Mouse (Mus musculus): ENCODE measurements around the gene Cacna2d3. TPM values are rescaled to one million over a fixed set of nuclear protein-coding genes. Genes with fewer than 3 reads are reported as not detected.

Cacna2d3 gene
- total RNA-seq, 1 experiment = 0.40 TPM

GRCm38 (mm10) chr14:28915004-28915403 is 806.7 kb downstream of the Cacna2d3 start:
- no peak overlapping the region for H3K4me3 ChIP-seq (ENCODE audit: insufficient read depth in 1 of 2, low read depth in 1 of 2, low read length in 2 of 2, poor library complexity in 1 of 2, severe bottlenecking in 1 of 2)
- no peak for DNase-seq (ENCODE audit: low read depth, low spot score)
- TF ChIP-seq HCFC1 (IDR thresholded peaks at IDR 0.05; ENCODE audit: borderline replicate concordance, insufficient read depth, low read length) = no peak
- TF ChIP-seq MAFK (IDR thresholded peaks at IDR 0.05; ENCODE audit: insufficient read depth, low read depth, low read length) = no peak
- no peak for TF ChIP-seq CHD2 (IDR thresholded peaks at IDR 0.05; ENCODE audit: low read depth, low read length)
- no peak for TF ChIP-seq ZNF384 (IDR thresholded peaks at IDR 0.05; ENCODE audit: low read depth, low read length)
- TF ChIP-seq ZC3H11A (IDR thresholded peaks at IDR 0.05; ENCODE audit: borderline replicate concordance, low read depth, low read length) = no peak
- H3K9me3 ChIP-seq (ENCODE audit: control insufficient read depth, insufficient read depth, low read depth, low read length) = no peaks in the 10 kb centered on the region
- no peaks in the 10 kb centered on the region for H3K4me1 ChIP-seq (ENCODE audit: control insufficient read depth in 2 of 2, insufficient read depth in 2 of 2, low read length in 2 of 2, poor library complexity in 1 of 2)
- H3K27ac ChIP-seq (ENCODE audit: insufficient read depth, low read depth, low read length, poor library complexity, severe bottlenecking) = no peak overlapping the region
- no peaks in the 10 kb centered on the region for H3K36me3 ChIP-seq (ENCODE audit: control insufficient read depth, insufficient read depth, low read length, poor library complexity, severe bottlenecking)
- in situ Hi-C loops (cut with MboI; ENCODE audit: low sequenced_read_pairs in 2 of 2, unreplicated experiment in 2 of 2) = no loop called here
- H3K9ac ChIP-seq (ENCODE audit: insufficient read depth, low read depth, low read length, poor library complexity, severe bottlenecking) = no peak overlapping the region

GRCm38 (mm10) chr14:28907659-28908058 is 814.0 kb downstream of the Cacna2d3 start:
- no peaks in the 10 kb centered on the region for H3K9me3 ChIP-seq (ENCODE audit: control insufficient read depth, insufficient read depth, low read depth, low read length)
- no peak for TF ChIP-seq MAFK (IDR thresholded peaks at IDR 0.05; ENCODE audit: insufficient read depth, low read depth, low read length)
- TF ChIP-seq HCFC1 (IDR thresholded peaks at IDR 0.05; ENCODE audit: borderline replicate concordance, insufficient read depth, low read length) = no peak
- TF ChIP-seq CHD2 (IDR thresholded peaks at IDR 0.05; ENCODE audit: low read depth, low read length) = no peak
- no peak for TF ChIP-seq ZC3H11A (IDR thresholded peaks at IDR 0.05; ENCODE audit: borderline replicate concordance, low read depth, low read length)
- TF ChIP-seq ZNF384 (IDR thresholded peaks at IDR 0.05; ENCODE audit: low read depth, low read length) = no peak
- H3K4me3 ChIP-seq (ENCODE audit: insufficient read depth in 1 of 2, low read depth in 1 of 2, low read length in 2 of 2, poor library complexity in 1 of 2, severe bottlenecking in 1 of 2) = no peak overlapping the region
- in situ Hi-C loops (cut with MboI; ENCODE audit: low sequenced_read_pairs in 2 of 2, unreplicated experiment in 2 of 2) = no loop called here
- no peak for DNase-seq (ENCODE audit: low read depth, low spot score)
- H3K36me3 ChIP-seq (ENCODE audit: control insufficient read depth, insufficient read depth, low read length, poor library complexity, severe bottlenecking) = no peaks in the 10 kb centered on the region
- H3K9ac ChIP-seq (ENCODE audit: insufficient read depth, low read depth, low read length, poor library complexity, severe bottlenecking) = no peak overlapping the region
- no peaks in the 10 kb centered on the region for H3K4me1 ChIP-seq (ENCODE audit: control insufficient read depth in 2 of 2, insufficient read depth in 2 of 2, low read length in 2 of 2, poor library complexity in 1 of 2)
- H3K27ac ChIP-seq (ENCODE audit: insufficient read depth, low read depth, low read length, poor library complexity, severe bottlenecking) = no peak overlapping the region

GRCm38 (mm10) chr14:28892530-28892929 is 829.1 kb downstream of the Cacna2d3 start:
- no peaks in the 10 kb centered on the region for H3K36me3 ChIP-seq (ENCODE audit: control insufficient read depth, insufficient read depth, low read length, poor library complexity, severe bottlenecking)
- H3K9me3 ChIP-seq (ENCODE audit: control insufficient read depth, insufficient read depth, low read depth, low read length) = no peaks in the 10 kb centered on the region
- in situ Hi-C loops (cut with MboI; ENCODE audit: low sequenced_read_pairs in 2 of 2, unreplicated experiment in 2 of 2) = no loop called here
- TF ChIP-seq CHD2 (IDR thresholded peaks at IDR 0.05; ENCODE audit: low read depth, low read length) (no peak), ZC3H11A (IDR thresholded peaks at IDR 0.05; ENCODE audit: borderline replicate concordance, low read depth, low read length) (no peak), ZNF384 (IDR thresholded peaks at IDR 0.05; ENCODE audit: low read depth, low read length) (no peak), MAFK (IDR thresholded peaks at IDR 0.05; ENCODE audit: insufficient read depth, low read depth, low read length) (no peak), HCFC1 (IDR thresholded peaks at IDR 0.05; ENCODE audit: borderline replicate concordance, insufficient read depth, low read length) (no peak)
- no peak overlapping the region for H3K4me3 ChIP-seq (ENCODE audit: insufficient read depth in 1 of 2, low read depth in 1 of 2, low read length in 2 of 2, poor library complexity in 1 of 2, severe bottlenecking in 1 of 2)
- no peak overlapping the region for H3K27ac ChIP-seq (ENCODE audit: insufficient read depth, low read depth, low read length, poor library complexity, severe bottlenecking)
- no peaks in the 10 kb centered on the region for H3K4me1 ChIP-seq (ENCODE audit: control insufficient read depth in 2 of 2, insufficient read depth in 2 of 2, low read length in 2 of 2, poor library complexity in 1 of 2)
- no peak for DNase-seq (ENCODE audit: low read depth, low spot score)
- H3K9ac ChIP-seq (ENCODE audit: insufficient read depth, low read depth, low read length, poor library complexity, severe bottlenecking) = no peak overlapping the region

- Histone ChIP-seq H3K36me3 (ENCODE audit: control insufficient read depth, insufficient read depth, low read length, poor library complexity, severe bottlenecking) (no peaks in the 10 kb centered on the region), H3K4me1 (ENCODE audit: control insufficient read depth in 2 of 2, insufficient read depth in 2 of 2, low read length in 2 of 2, poor library complexity in 1 of 2) (no peaks in the 10 kb centered on the region), H3K9ac (ENCODE audit: insufficient read depth, low read depth, low read length, poor library complexity, severe bottlenecking) (no peak overlapping the region), H3K9me3 (ENCODE audit: control insufficient read depth, insufficient read depth, low read depth, low read length) (no peaks in the 10 kb centered on the region), H3K4me3 (ENCODE audit: insufficient read depth in 1 of 2, low read depth in 1 of 2, low read length in 2 of 2, poor library complexity in 1 of 2, severe bottlenecking in 1 of 2) (no peak overlapping the region), H3K27ac (ENCODE audit: insufficient read depth, low read depth, low read length, poor library complexity, severe bottlenecking) (no peak overlapping the region)
- no peak for DNase-seq (ENCODE audit: low read depth, low spot score)
- TF ChIP-seq MAFK (IDR thresholded peaks at IDR 0.05; ENCODE audit: insufficient read depth, low read depth, low read length) = no peak
- no peak for TF ChIP-seq ZNF384 (IDR thresholded peaks at IDR 0.05; ENCODE audit: low read depth, low read length)
- TF ChIP-seq CHD2 (IDR thresholded peaks at IDR 0.05; ENCODE audit: low read depth, low read length) = no peak
- in situ Hi-C loops (cut with MboI; ENCODE audit: low sequenced_read_pairs in 2 of 2, unreplicated experiment in 2 of 2) = no loop called here
These were observed 834.3 kb downstream of the Cacna2d3 start for GRCm38 (mm10) chr14:28887373-28887772.

GRCm38 (mm10) chr14:28886661-28887060 is 835.0 kb downstream of the Cacna2d3 start:
- no peak for TF ChIP-seq CHD2 (IDR thresholded peaks at IDR 0.05; ENCODE audit: low read depth, low read length)
- TF ChIP-seq MAFK (IDR thresholded peaks at IDR 0.05; ENCODE audit: insufficient read depth, low read depth, low read length) = no peak
- TF ChIP-seq ZNF384 (IDR thresholded peaks at IDR 0.05; ENCODE audit: low read depth, low read length) = no peak
- no peak for TF ChIP-seq ZC3H11A (IDR thresholded peaks at IDR 0.05; ENCODE audit: borderline replicate concordance, low read depth, low read length)
- TF ChIP-seq HCFC1 (IDR thresholded peaks at IDR 0.05; ENCODE audit: borderline replicate concordance, insufficient read depth, low read length) = no peak
- Histone ChIP-seq H3K27ac (ENCODE audit: insufficient read depth, low read depth, low read length, poor library complexity, severe bottlenecking) (no peak overlapping the region), H3K9me3 (ENCODE audit: control insufficient read depth, insufficient read depth, low read depth, low read length) (no peaks in the 10 kb centered on the region), H3K4me3 (ENCODE audit: insufficient read depth in 1 of 2, low read depth in 1 of 2, low read length in 2 of 2, poor library complexity in 1 of 2, severe bottlenecking in 1 of 2) (no peak overlapping the region), H3K36me3 (ENCODE audit: control insufficient read depth, insufficient read depth, low read length, poor library complexity, severe bottlenecking) (no peaks in the 10 kb centered on the region), H3K4me1 (ENCODE audit: control insufficient read depth in 2 of 2, insufficient read depth in 2 of 2, low read length in 2 of 2, poor library complexity in 1 of 2) (no peaks in the 10 kb centered on the region), H3K9ac (ENCODE audit: insufficient read depth, low read depth, low read length, poor library complexity, severe bottlenecking) (no peak overlapping the region)
- no peak for DNase-seq (ENCODE audit: low read depth, low spot score)
- in situ Hi-C loops (cut with MboI; ENCODE audit: low sequenced_read_pairs in 2 of 2, unreplicated experiment in 2 of 2) = no loop called here

Data from ES-E14 (cell line).